Mouse (Mus musculus) stomach, embryonic 16.5 days (tissue): ENCODE data around the gene Agpat2. TPM values are rescaled to one million over a fixed set of nuclear protein-coding genes. Genes with fewer than 3 reads are reported as not detected.

Experiments
- ATAC-seq: fragments of 200-750 bp; cut with Nextera tagmentation; 2 replicates; pipeline ENCODE4 v1.8.0; 2017; ENCODE audit warnings: moderate number of reproducible peaks, moderate TSS enrichment; ENCODE audit not compliant: insufficient read depth, low FRiP score
- H3K27ac ChIP-seq: fragments of 300-500 bp; sonication (generic); 2 replicates; pipeline ENCODE4 v1.5.1; 2014; ENCODE audit warnings: low read length
- H3K27me3 ChIP-seq: fragments of 300-500 bp; sonication (generic); 2 replicates; pipeline ENCODE4 v1.6.1; 2014; ENCODE audit warnings: low read length, control low read depth, mixed read lengths; ENCODE audit not compliant: control insufficient read depth, insufficient read depth
- H3K36me3 ChIP-seq: fragments of 300-500 bp; sonication (generic); 2 replicates; pipeline ENCODE4 v1.6.1; 2014; ENCODE audit warnings: low read length; ENCODE audit not compliant: control insufficient read depth, insufficient read depth
- H3K4me1 ChIP-seq: fragments of 300-500 bp; sonication (generic); 2 replicates; pipeline ENCODE4 v1.6.1; 2014; ENCODE audit warnings: low read length, control low read depth, mixed read lengths; ENCODE audit not compliant: control insufficient read depth, insufficient read depth
- H3K4me2 ChIP-seq: fragments of 300-500 bp; sonication (generic); 2 replicates; pipeline ENCODE4 v1.6.1; 2014; ENCODE audit warnings: low read depth, low read length, mixed read lengths
- H3K4me3 ChIP-seq: fragments of 300-500 bp; sonication (generic); replicated peaks from 2 replicates; pipeline ENCODE4 v1.5.1; 2014; ENCODE audit warnings: mild to moderate bottlenecking, low read length
- H3K9ac ChIP-seq: fragments of 300-500 bp; sonication (generic); 2 replicates; pipeline ENCODE4 v1.6.1; 2014; ENCODE audit warnings: low read length
- H3K9me3 ChIP-seq: fragments of 300-500 bp; sonication (generic); replicated peaks from 2 replicates; pipeline ENCODE4 v1.6.1; 2016; ENCODE audit warnings: low read length, control low read depth; ENCODE audit not compliant: control insufficient read depth
- WGBS: fragments of 180-500 bp; shearing (Covaris S2); extraction: QIAGEN DNeasy Blood & Tissue Kit; methylation state at CpG from one replicate; pipeline ENCODE4 v1.1.7; 2014; 5-methylcytosine and 5-hydroxymethylcytosine counted together
- polyA plus RNA-seq: library from polyadenylated mRNA; unstranded; fragments of >200 nt; fragmentation: Nextera tagmentation; extraction: Ambion mirVana; gene quantifications from 2 replicates; pipeline ENCODE4 v1.2.1, GENCODE M21; 2015

Gene Agpat2
- 66.8 and 72.1 TPM in 2 replicates for polyA plus RNA-seq

DNA sequence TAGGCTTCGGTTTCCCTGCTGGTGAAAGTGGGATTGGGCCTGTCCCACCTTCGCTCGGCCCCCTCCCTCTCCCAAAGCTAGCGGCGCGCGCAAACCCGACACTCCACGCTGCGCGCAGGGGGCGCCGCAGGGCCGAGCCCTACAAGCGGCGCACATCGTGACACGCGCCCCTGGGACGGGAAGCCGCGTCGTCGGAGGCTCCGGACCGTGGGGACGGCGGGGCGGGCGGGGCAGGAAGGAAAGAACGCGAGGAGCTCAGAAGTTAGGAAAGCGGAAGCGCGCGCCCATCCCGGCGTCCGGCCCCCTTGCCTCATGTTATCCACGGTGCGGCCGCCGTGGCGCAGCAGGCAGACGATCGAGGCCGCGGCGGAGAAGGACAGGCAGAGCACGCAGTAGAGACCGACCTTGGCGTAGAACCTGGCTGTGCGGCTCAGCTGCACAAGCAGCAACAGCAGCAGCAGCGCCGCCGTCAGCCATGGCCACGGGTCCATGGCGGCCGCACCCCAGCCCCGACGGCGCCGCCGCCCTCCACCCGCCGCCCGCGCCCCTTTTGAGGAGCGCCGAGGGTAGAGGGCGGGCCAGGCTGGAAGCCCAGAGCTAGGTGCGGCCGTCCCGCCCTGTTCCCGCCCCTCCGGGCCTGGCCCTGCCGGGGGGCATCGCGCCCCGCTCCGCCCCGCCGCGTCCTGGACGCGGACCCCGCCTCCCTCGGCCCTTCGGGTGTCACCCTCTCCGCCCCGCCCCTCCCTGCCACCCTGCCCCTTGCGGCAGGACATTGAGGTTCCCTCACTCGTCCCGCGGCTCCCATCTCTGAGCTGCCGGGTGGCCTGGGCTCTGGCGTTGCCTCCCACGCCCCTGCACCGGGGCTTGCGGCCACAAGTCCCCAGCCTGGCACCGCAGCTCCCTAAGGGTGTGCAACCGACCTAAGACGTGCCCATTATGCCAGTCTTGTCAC lies at the start of gene Agpat2:
Gene Agpat2, minus strand, starts transcription at position 698 of the 952 bp plus-strand sequence.
- ATAC-seq, result peak; percentile 92
- Histone ChIP-seq H3K4me1 (peaks cover 30% of the 10 kb centered on the region), H3K27ac (peak within 1 kb of the TSS; percentile 94), H3K9me3 (no peaks in the 10 kb centered on the region), H3K9ac (peak within 1 kb of the TSS; percentile 92), H3K4me3 (peak within 1 kb of the TSS; percentile 76), H3K4me2 (peak within 1 kb of the TSS; percentile 87), H3K27me3 (no peaks in the 10 kb centered on the region), H3K36me3 (no peaks in the 10 kb centered on the region)
- WGBS, result under 1% methylated on average over 96 of the region's 103 CpGs

GRCm38 (mm10) chr2:26646643-26647293 lies 42.6 kb upstream of the Agpat2 start:
- Histone ChIP-seq H3K4me3 (no peak overlapping the region), H3K27ac (no peak overlapping the region), H3K4me1 (no peaks in the 10 kb centered on the region), H3K9me3 (no peaks in the 10 kb centered on the region), H3K27me3 (no peaks in the 10 kb centered on the region), H3K4me2 (no peak overlapping the region), H3K9ac (no peak overlapping the region), H3K36me3 (no peaks in the 10 kb centered on the region)
- peak; percentile 97 for ATAC-seq
- WGBS, result 20% methylated on average over 3 of the region's 3 CpGs

- Histone ChIP-seq H3K27ac (no peak overlapping the region), H3K36me3 (no peaks in the 10 kb centered on the region), H3K9ac (no peak overlapping the region), H3K9me3 (no peaks in the 10 kb centered on the region), H3K27me3 (no peaks in the 10 kb centered on the region), H3K4me3 (no peak overlapping the region), H3K4me2 (no peak overlapping the region), H3K4me1 (peaks cover 6% of the 10 kb centered on the region)
- ATAC-seq, result no peak
- 47% methylated on average over 2 of the region's 2 CpGs for WGBS
Measured at GRCm38 (mm10) chr2:26643942-26644341, 39.7 kb upstream of the Agpat2 start.

GRCm38 (mm10) chr2:26641006-26641647 lies 36.9 kb upstream of the Agpat2 start:
- H3K9me3 ChIP-seq, result no peaks in the 10 kb centered on the region
- H3K27me3 ChIP-seq, result no peaks in the 10 kb centered on the region
- no peak for ATAC-seq
- H3K36me3 ChIP-seq, result peaks cover 5% of the 10 kb centered on the region; the same call in 1 of the 2 replicates
- 67% methylated on average over 7 of the region's 7 CpGs for WGBS
- H3K9ac ChIP-seq, result no peak overlapping the region
- peaks cover 23% of the 10 kb centered on the region for H3K4me1 ChIP-seq
- peak overlapping the region; percentile 92; the same call in 1 of the 2 replicates for H3K27ac ChIP-seq
- H3K4me2 ChIP-seq, result no peak overlapping the region
- H3K4me3 ChIP-seq, result no peak overlapping the region

GRCm38 (mm10) chr2:26639838-26640830 lies 35.9 kb upstream of the Agpat2 start:
- peak overlapping the region; percentile 92 for H3K27ac ChIP-seq
- H3K9ac ChIP-seq, result peak overlapping the region; percentile 99
- H3K4me2 ChIP-seq, result peak overlapping the region; percentile 84
- peak; percentile 83 for ATAC-seq
- H3K9me3 ChIP-seq, result no peaks in the 10 kb centered on the region
- no peaks in the 10 kb centered on the region for H3K27me3 ChIP-seq
- peaks cover 13% of the 10 kb centered on the region for H3K36me3 ChIP-seq
- H3K4me1 ChIP-seq, result peaks cover 23% of the 10 kb centered on the region
- 4% methylated on average over 49 of the region's 49 CpGs for WGBS
- H3K4me3 ChIP-seq, result peak overlapping the region; percentile 87

DNA sequence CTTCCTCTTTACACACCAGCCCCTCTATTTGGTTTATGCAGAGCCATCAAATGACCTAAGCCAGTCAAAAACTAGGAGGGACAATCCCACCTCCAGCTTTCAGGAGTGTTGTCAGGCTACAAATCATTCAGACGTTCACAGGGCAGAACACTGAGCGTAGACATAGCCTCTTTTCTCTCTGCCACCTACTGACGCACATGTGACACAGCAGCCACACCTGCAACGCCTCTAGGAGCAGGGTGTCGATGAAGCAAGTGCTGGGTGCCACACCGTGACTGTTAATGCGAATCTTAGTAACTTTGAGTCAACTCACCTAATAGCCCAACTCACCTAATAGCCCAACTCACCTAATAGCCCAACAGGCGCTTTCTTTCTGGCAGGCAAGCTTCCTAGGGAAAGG lies 34.9 kb upstream of the Agpat2 start:
- H3K9me3 ChIP-seq, result no peaks in the 10 kb centered on the region
- WGBS, result 3% methylated on average over 8 of the region's 8 CpGs
- peaks cover 23% of the 10 kb centered on the region for H3K4me1 ChIP-seq
- H3K4me3 ChIP-seq, result peak overlapping the region; percentile 87
- peak overlapping the region; percentile 99 for H3K9ac ChIP-seq
- peak; percentile 54; the same call in 1 of the 2 replicates for ATAC-seq
- H3K36me3 ChIP-seq, result peaks cover 13% of the 10 kb centered on the region
- peak overlapping the region; percentile 15; the same call in 1 of the 2 replicates for H3K27ac ChIP-seq
- no peaks in the 10 kb centered on the region for H3K27me3 ChIP-seq
- peak overlapping the region; percentile 84 for H3K4me2 ChIP-seq

GRCm38 (mm10) chr2:26638572-26638971 lies 34.4 kb upstream of the Agpat2 start:
- H3K4me2 ChIP-seq, result peak overlapping the region; percentile 84
- H3K36me3 ChIP-seq, result peaks cover 13% of the 10 kb centered on the region
- H3K4me1 ChIP-seq, result peaks cover 23% of the 10 kb centered on the region
- H3K27me3 ChIP-seq, result no peaks in the 10 kb centered on the region
- no peak overlapping the region for H3K27ac ChIP-seq
- H3K4me3 ChIP-seq, result peak overlapping the region; percentile 87
- no peaks in the 10 kb centered on the region for H3K9me3 ChIP-seq
- ATAC-seq, result no peak
- WGBS, result 63% methylated on average over 5 of the region's 5 CpGs
- H3K9ac ChIP-seq, result peak overlapping the region; percentile 99

DNA sequence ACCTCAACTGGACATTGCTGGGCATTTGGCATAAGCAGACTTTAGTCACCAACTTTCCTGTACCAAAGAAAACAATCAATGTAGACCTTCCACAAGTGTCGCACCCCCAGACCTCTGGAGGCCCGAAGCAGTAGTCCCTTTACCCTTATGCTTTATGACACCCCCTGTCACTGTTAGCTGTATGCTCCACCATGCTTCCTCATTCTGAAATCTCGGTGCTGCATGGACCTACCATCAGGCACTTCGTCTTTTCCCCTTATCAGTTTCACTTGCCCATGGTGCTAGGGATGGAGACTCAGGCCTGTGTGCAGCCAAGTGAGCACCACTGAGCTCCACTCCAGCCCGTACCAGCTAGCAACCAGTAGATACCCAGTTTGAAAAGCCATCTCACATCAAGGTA lies 33.8 kb upstream of the Agpat2 start:
- peaks cover 13% of the 10 kb centered on the region for H3K36me3 ChIP-seq
- no peaks in the 10 kb centered on the region for H3K9me3 ChIP-seq
- peaks cover 23% of the 10 kb centered on the region for H3K4me1 ChIP-seq
- peak overlapping the region; percentile 84 for H3K4me2 ChIP-seq
- no peaks in the 10 kb centered on the region for H3K27me3 ChIP-seq
- H3K4me3 ChIP-seq, result peak overlapping the region; percentile 87
- peak overlapping the region; percentile 99; the same call in 1 of the 2 replicates for H3K9ac ChIP-seq
- H3K27ac ChIP-seq, result no peak overlapping the region
- ATAC-seq, result no peak
- WGBS, result 79% methylated on average over 5 of the region's 5 CpGs
